ENCODE assay signal across 8 mouse cellular contexts in the genomic region with DNA sequence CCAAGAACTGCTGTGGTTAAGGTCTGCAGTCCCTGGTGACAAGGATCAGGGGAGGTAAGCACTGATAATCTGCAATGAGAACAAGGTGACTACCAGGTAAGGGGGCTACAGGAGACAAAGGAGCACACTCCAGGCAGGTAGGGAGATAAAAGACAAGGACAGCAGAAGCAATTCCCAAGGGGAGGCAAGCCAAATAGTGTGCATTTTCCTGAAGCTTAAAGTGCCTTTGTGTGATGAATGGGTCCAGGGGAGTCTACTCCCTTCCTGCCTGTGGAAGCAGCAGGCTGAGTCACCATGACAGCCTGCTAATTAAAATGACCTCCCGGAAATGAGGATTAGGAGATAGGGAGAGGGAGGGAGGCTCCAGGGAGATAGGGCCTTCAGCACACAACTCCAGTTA. TPM values are rescaled to one million over a fixed set of nuclear protein-coding genes. Genes with fewer than 3 reads are reported as not detected.
A peak's percentile ranks its signal among the peaks of the same experiment; 100 is the strongest.
DNase-seq lines count a peak whose midpoint lies in the region; ATAC-seq and TF ChIP-seq lines count a peak whose summit lies in the region.

No protein-coding gene starts in this region.

- ATAC-seq in liver, embryonic 12.5 days, result peak; percentile 53; the same call in 1 of the 2 replicates

- H3K27me3 ChIP-seq in hindbrain, embryonic 10.5 days (ENCODE audit: insufficient read depth, poor library complexity, severe bottlenecking), result no peaks in the 10 kb centered on the region
- no peaks in the 10 kb centered on the region for H3K27me3 ChIP-seq in liver, embryonic 12.5 days (replicated peaks)
- H3K27me3 ChIP-seq in small intestine, adult 2 months (ENCODE audit: control insufficient read depth, insufficient read depth, low read length), result no peaks in the 10 kb centered on the region

- 32% methylated on average over 1 of the region's 1 CpGs for WGBS in hindbrain, embryonic 10.5 days
- 24% methylated on average over 1 of the region's 1 CpGs for WGBS in liver, embryonic 12.5 days (ENCODE audit: insufficient replicate concordance)
- WGBS in small intestine, adult 2 months, result 13% methylated on average over 1 of the region's 1 CpGs

- H3K9ac ChIP-seq in liver, embryonic 12.5 days, result no peak overlapping the region

- no peaks in the 10 kb centered on the region for H3K36me3 ChIP-seq in hindbrain, embryonic 10.5 days
- H3K36me3 ChIP-seq in liver, embryonic 12.5 days, result no peaks in the 10 kb centered on the region
- no peaks in the 10 kb centered on the region for H3K36me3 ChIP-seq in small intestine, adult 2 months (ENCODE audit: control insufficient read depth, insufficient read depth, low read length)

- intact Hi-C loops in gastrocnemius, postnatal 14 days (cut with DNase I; ENCODE audit: low total_unique reads), result no loop called here

- 0 out of 2 replicates have a peak overlapping the region, but pooled peaks have one; percentile 29 for H3K27ac ChIP-seq in hindbrain, embryonic 10.5 days
- H3K27ac ChIP-seq in liver, embryonic 12.5 days, result no peak overlapping the region; the same call in 1 of the 2 replicates
- H3K27ac ChIP-seq in small intestine, adult 2 months (ENCODE audit: insufficient read depth, low read depth, low read length), result peak overlapping the region; percentile 26; the same call in 1 of the 2 replicates

- H3K4me1 ChIP-seq in hindbrain, embryonic 10.5 days (replicated peaks), result peaks cover 10% of the 10 kb centered on the region; the same call in 1 of the 2 replicates
- H3K4me1 ChIP-seq in liver, embryonic 12.5 days, result peaks cover 11% of the 10 kb centered on the region
- no peaks in the 10 kb centered on the region for H3K4me1 ChIP-seq in small intestine, adult 2 months (ENCODE audit: control insufficient read depth, insufficient read depth, insufficient read length, low read length)

- TF ChIP-seq POLR2A in small intestine, adult 2 months (IDR thresholded peaks at IDR 0.05; ENCODE audit: low read depth, low read length), result no peak

- TF ChIP-seq CTCF in small intestine, adult 2 months (IDR thresholded peaks at IDR 0.05; ENCODE audit: extremely low read depth, insufficient read length, insufficient replicate concordance, low read depth, low read length), result no peak

- H3K4me3 ChIP-seq in hindbrain, embryonic 10.5 days, result no peak overlapping the region
- no peak overlapping the region for H3K4me3 ChIP-seq in liver, embryonic 12.5 days
- H3K4me3 ChIP-seq in small intestine, adult 2 months (ENCODE audit: low read depth, low read length), result no peak overlapping the region

- peak; percentile 12 for DNase-seq in ES-CJ7 (ENCODE audit: low read depth, low spot score)
- DNase-seq in embryo, embryonic 9.5 days (ENCODE audit: extremely low spot score), result peak; percentile 22
- no peak for DNase-seq in hindbrain, embryonic 10.5 days (ENCODE audit: low spot score)
- DNase-seq in gastrocnemius, postnatal 14 days, result no peak
- DNase-seq in cerebellum, postnatal 25 days, result no peak
- no peak for DNase-seq in right cerebral cortex, postnatal 25 days

- no peak overlapping the region for H3K4me2 ChIP-seq in liver, embryonic 12.5 days

- no peaks in the 10 kb centered on the region for H3K9me3 ChIP-seq in hindbrain, embryonic 10.5 days
- H3K9me3 ChIP-seq in liver, embryonic 12.5 days (replicated peaks), result no peaks in the 10 kb centered on the region

RNA-seq across cellular contexts. Expression of gene Spata6, which starts 56.1 kb away (rescaled TPM):
- polyA plus RNA-seq in hindbrain, embryonic 10.5 days (2016; fragmentation: Nextera tagmentation; extraction: Ambion mirVana), result 27.6 and 29.1 TPM in 2 replicates
- polyA plus RNA-seq in liver, embryonic 12.5 days (2016; fragmentation: Nextera tagmentation; extraction: Ambion mirVana), result 5.3 and 7.2 TPM in 2 replicates
- polyA plus RNA-seq in small intestine, adult 2 months (2012; rRNA removed), result 5.8 and 6.1 TPM in 2 replicates
- 1 to 10 TPM; 6.8 to 7.9 TPM for total RNA-seq in gastrocnemius, postnatal 14 days (2021)

Comparison
In these comparisons a context has a peak if more than half of its experiments do, and no peak if none do; other contexts are left out.
1. DNase-seq: peak in ES-CJ7 (single experiment) and embryo, embryonic 9.5 days (single experiment); none in hindbrain, embryonic 10.5 days (single experiment), gastrocnemius, postnatal 14 days (single experiment), cerebellum, postnatal 25 days (0 of 2) and right cerebral cortex, postnatal 25 days (single experiment).